Mouse (Mus musculus) frontal cortex, postnatal 25 days (tissue): ENCODE results near the gene Mafg.

Experiments
- DNase-seq, 2 experiments: peaks; one replicate each; pipeline ENCODE4 v3.0.0; 2022; ENCODE audit warnings: low spot score in 2 of 2

The Mafg gene

GRCm38 (mm10) chr11:120647047-120647830 is 13.8 kb upstream of the Mafg start:
- no peak for DNase-seq

DNA sequence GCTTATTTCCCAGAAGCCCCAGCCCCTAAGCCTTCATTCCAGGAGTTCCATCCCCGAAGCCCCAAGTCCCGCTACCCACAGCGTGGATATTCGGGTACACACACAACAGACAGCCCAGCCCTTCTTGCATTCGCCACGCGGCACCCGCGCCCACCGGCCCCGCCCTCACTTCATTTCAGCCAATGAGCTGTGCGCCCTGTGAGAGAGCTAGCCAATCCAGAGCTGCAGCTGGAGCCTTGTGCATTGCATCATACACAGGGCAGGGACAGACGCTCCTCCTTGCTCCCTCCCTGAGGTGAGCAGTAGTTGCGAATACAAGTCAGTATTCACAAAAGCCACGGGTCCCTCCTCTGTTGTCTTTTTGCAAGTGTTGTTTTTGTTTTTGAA is 10.2 kb upstream of the Mafg start, which contains the start of gene Pycr1:
Pycr1 (minus strand) TSS at position 169 of the 387 bp plus-strand sequence.
- DNase-seq: peak; percentile 88 to 91

DNA sequence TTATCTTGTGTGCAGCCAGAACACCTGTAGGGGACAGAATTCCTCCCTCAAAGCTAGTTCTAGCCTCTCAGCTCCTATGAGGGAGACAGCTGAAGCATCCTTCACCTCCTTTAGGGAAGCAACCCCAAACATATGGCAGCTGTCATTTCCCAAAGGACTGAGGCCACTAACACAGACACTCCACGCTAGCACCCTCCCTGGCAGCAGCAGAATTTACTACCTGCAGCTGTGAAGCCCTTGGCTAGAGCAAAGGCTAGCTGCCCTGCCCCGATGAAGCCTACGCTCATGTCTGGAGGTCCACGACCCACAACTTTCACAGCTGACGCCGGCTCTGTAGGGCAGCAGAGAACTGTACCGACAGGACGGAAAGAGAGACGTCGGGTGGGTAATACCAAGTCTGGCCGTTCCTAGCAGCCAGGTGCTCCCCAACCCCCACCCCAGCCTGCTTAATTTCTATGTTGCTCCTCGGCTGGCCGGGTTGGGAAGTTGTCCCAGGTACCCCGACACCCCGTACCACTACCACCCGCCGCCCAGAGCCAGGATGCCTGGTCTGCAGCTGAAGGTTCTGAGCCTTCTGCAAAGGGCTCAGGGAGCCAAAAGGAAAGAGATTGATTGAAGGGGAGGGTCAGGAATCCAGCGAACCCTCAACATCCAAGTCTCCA is 9.7 kb upstream of the Mafg start:
- DNase-seq: no peak

GRCm38 (mm10) chr11:120641869-120642268 is 8.5 kb upstream of the Mafg start:
- no peak for DNase-seq

- no peak for DNase-seq
Measured at GRCm38 (mm10) chr11:120641255-120641654, 7.9 kb upstream of the Mafg start.

DNA sequence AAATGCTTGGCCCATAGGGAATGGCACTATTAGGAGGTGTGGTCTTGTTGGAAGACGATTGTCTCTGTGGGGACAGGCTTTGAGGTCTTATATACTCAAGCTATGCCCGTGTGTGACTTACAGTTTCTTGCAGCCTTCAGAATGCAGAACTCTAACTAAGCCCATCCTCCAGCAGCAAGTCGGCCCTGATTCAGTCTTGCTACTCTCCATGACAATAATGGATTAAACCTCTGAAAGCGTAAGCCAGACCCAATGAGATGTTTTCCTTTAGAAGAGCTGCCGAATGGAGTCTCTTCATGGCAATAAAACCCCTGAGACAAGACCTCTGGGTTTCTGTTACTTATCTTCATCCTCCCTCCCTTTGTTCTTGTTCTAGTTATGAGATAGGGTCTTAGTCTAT is 1.4 kb upstream of the Mafg start:
- DNase-seq: no peak

DNA sequence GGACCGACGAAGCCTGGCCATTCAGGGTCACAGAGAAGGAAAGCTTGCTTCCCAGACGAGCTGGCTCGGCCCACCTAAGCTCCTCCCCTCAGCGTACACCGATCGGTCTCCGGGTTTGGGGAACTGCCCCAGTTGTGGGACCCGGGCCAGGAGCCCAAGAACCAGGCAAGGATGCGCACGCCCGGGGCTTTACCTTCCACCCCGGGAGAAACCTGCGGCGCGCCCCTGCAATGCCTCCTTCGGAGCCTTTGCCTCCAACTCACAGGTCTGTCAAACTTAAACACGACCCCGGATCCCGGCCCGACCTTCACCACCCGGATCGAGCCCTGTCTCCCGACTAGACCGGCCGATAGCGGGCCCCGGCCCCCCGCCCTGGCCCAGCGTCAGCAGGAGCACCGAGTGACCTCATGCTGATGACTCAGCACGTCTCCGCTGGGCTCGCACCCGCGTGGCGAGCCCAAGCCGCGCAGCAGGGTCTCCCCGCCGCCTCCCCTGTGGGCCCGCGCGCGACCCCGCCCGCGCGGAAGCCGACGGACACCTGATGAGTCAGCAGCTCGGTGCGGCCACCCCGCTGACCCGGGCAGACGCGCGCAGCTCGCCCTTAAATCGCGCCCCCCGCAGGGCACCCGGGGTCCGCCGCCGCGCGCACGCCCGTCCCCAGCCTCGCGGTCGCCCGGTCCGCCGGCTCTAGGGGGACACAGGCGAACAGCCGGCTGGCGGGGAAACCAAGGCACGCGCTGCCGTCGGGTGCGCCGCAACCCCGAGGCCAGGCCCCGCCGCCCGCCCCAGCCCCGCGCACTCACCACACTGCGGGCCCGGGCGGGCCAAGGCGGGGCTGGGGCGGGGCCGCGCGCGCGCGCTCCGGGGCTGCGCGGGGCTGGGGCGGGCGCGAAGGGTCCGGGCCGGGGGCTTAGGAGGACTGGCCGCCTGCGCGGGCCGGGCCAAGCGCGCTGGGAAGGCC is 561 bp downstream of the Mafg start:
- peak in 1 of 2 experiments; percentile 41 for DNase-seq

GRCm38 (mm10) chr11:120631726-120632448 is 1.5 kb downstream of the Mafg start:
- no peak for DNase-seq

- DNase-seq: no peak
Measured at GRCm38 (mm10) chr11:120630881-120631725, 2.3 kb downstream of the Mafg start.

GRCm38 (mm10) chr11:120630401-120630871 is 3.0 kb downstream of the Mafg start:
- no peak for DNase-seq

DNA sequence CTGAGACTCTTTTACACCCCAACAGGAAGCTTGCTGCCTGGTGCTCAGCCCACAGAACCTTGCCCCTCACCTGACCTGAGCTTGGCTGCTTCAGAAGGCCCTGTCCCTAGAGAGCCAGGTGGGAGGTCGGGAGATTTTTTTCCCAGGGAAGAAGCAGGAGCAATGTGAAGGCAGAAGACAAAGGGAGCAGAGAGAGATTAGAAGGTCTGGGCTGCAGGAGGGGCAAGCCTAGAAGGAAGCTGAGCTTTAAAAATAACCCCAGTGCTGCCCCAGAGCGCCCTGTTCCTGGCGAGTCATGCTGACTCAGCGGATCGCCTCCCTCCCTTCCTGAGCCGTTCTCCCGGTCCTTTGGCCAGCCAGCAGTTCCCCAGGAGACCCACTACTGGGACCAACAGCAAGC is 3.5 kb downstream of the Mafg start:
- no peak for DNase-seq

GRCm38 (mm10) chr11:120629341-120629730 is 4.1 kb downstream of the Mafg start:
- no peak for DNase-seq

DNA sequence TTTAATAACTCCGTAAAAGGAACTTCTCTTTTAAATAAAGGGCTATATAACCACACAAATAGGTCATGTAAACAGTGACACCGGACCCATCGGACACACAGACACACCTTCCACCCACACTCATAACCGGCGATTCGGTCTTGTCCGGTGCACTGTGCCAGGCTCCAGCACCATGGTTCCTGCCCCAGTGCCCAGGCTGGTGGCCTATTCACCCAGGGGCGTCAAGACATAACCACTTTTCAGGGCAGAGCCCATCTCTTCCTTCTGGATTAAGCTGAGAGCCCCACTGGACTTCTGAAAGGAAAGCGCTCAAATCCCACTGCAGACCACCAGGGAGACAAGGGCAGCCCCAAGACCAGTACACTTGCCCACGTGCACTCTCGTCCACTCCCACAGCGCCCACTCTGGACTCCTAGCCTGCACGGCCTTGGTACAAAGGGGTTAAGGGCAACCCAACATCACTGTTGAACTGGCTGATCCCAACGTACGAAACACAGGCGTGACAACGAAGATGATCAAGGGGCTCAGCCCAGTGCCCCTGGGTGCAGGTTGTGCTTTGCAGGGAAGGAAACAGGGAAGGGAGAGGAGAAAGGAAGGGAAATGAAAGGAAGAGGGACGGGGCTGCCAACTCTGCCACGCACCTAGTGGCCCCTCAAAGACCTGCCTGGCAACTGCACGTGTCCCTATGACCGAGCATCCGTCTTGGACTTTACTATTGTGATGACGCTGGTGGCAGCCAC is 4.6 kb downstream of the Mafg start:
- DNase-seq: no peak

DNA sequence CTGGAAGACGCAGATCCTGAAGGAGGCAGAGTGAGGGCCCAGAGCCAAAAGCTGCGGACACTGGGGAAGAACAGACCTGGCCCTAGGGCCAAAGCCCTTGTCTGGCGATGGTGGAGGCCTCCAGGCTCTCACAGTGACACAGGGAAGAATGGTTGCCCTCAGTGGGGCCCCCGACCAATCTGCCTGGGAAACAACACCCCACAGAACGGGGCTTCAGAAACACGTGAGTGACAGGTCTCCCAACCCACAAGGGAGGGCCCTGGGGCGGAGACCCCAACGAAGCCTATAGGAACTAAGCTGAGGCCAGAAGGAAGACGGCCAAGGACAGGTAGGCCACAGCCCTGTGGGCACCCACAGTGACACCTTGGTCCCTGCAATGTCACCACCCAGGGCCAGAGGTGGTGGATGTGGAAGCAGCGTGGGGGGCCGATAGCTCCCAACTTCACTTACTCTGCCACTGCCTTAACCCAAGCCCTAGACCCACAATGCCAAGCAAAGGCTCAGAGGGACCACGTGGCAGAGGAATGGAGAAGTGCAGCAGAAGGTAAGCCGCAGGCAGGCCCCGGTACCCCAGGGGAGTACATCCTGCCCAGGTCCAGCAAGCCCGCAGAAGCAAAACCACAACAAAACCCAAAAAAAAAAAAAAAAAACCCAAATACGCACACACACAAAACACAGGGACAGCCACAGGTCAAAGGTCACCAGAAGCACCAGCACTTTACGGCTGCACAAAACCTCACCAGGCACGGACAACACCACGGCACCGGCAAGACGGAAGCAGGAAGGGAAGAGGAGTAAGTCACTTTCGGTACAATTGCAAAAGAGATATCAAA is 5.7 kb downstream of the Mafg start:
- no peak for DNase-seq

- no peak for DNase-seq
Measured at GRCm38 (mm10) chr11:120626785-120627467, 6.5 kb downstream of the Mafg start.

GRCm38 (mm10) chr11:120625152-120625775 is 8.1 kb downstream of the Mafg start, which contains the start of gene Sirt7:
Gene Sirt7 (minus strand): TSS chr11:120625240.
- DNase-seq: no peak

DNA sequence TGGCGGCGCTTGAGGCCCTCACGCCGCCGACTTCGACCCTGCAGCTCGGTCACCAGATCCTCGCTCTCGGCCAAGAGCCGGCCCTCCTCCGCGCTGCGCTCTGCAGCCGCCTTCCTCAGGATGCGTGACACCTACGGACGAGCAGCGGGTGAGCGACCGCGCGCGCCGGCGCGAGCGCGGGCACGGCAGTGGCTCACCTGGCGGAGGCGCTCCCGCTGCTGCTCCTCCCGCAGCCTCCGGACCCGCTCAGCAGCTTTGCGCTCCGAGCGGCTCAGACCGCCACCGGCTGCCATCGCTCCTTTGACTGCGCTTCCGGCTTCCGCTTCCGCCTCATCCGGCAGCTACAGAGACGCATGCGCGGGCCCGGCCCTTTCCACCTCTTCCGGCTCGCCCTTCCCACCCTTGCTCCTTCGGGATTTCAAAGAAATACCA is 8.7 kb downstream of the Mafg start:
- peak; percentile 67 to 78 for DNase-seq
